Mouse (Mus musculus) ovary, postnatal 36 days (tissue): Measurements from ENCODE around the gene Hirip3.

Experiments used
- DNase-seq: peaks from one replicate; pipeline ENCODE4 v3.0.0; 2022; ENCODE audit warnings: low spot score, mixed read lengths

The Hirip3 gene

GRCm38 (mm10) chr7:126914844-126915243 is 53.1 kb downstream of the Hirip3 start:
- DNase-seq = no peak
